Mouse (Mus musculus) embryonic fibroblast, embryonic 13.5 days (primary cell): ENCODE results near the gene Rbpj. TPM values are rescaled to one million over a fixed set of nuclear protein-coding genes. Genes with fewer than 3 reads are reported as not detected.
A peak's percentile ranks its signal among the peaks of the same experiment; 100 is the strongest.

ENCODE experiments used
- H3K27ac ChIP-seq: 2 replicates; pipeline ENCODE4 v1.5.1; 2012; ENCODE audit warnings: low read length, control low read depth, inconsistent platforms; ENCODE audit not compliant: insufficient read depth
- H3K4me1 ChIP-seq: 2 replicates; pipeline ENCODE4 v1.6.1; 2011; ENCODE audit warnings: low read length; ENCODE audit not compliant: control insufficient read depth, insufficient read depth
- H3K4me3 ChIP-seq: 2 replicates; pipeline ENCODE4 v1.5.1; 2011; ENCODE audit warnings: mild to moderate bottlenecking, control low read depth, low read length; ENCODE audit not compliant: insufficient read depth
- CTCF ChIP-seq: IDR thresholded peaks from 2 replicates; pipeline ENCODE4 v1.5.1; 2011; ENCODE audit warnings: mild to moderate bottlenecking, control low read depth, low read length, moderate library complexity, borderline replicate concordance; ENCODE audit not compliant: insufficient read depth
- POLR2A ChIP-seq: IDR thresholded peaks from 2 replicates; pipeline ENCODE4 v1.6.1; 2011; ENCODE audit warnings: low read depth, mild to moderate bottlenecking, control low read depth, low read length, moderate library complexity
- polyA plus RNA-seq: library from polyadenylated mRNA; stranded (reverse); fragments of >200 nt; gene quantifications from 2 replicates; pipeline ENCODE4 v1.2.4, GENCODE M21; 2011; ENCODE audit warnings: low read depth; ENCODE audit not compliant: missing spikeins, insufficient read length

The Rbpj gene
- polyA plus RNA-seq, 1 experiment, result 98.7 TPM

GRCm38 (mm10) chr5:53523046-53523445, 57.1 kb downstream of the Rbpj start:
- Histone ChIP-seq H3K4me3 (no peak overlapping the region), H3K4me1 (peaks cover 11% of the 10 kb centered on the region), H3K27ac (peak overlapping the region; percentile 12; the same call in 1 of the 2 replicates)
- TF ChIP-seq CTCF (no peak), POLR2A (no peak)

GRCm38 (mm10) chr5:53524162-53524561, 58.2 kb downstream of the Rbpj start:
- TF ChIP-seq CTCF, result no peak
- Histone ChIP-seq H3K4me1 (peaks cover 11% of the 10 kb centered on the region), H3K27ac (no peak overlapping the region), H3K4me3 (no peak overlapping the region)

GRCm38 (mm10) chr5:53524831-53525230, 58.9 kb downstream of the Rbpj start:
- Histone ChIP-seq H3K4me1 (peaks cover 12% of the 10 kb centered on the region), H3K4me3 (no peak overlapping the region), H3K27ac (no peak overlapping the region)
- TF ChIP-seq CTCF (no peak), POLR2A (no peak)

- no peak overlapping the region for H3K4me3 ChIP-seq
- TF ChIP-seq POLR2A, result no peak
- TF ChIP-seq CTCF, result no peak
- no peak overlapping the region for H3K27ac ChIP-seq
- peaks cover 13% of the 10 kb centered on the region for H3K4me1 ChIP-seq
Observed at GRCm38 (mm10) chr5:53525305-53526069, 59.5 kb downstream of the Rbpj start.

GRCm38 (mm10) chr5:53526070-53526430, 60.1 kb downstream of the Rbpj start:
- TF ChIP-seq POLR2A (no peak), CTCF (no peak)
- Histone ChIP-seq H3K27ac (no peak overlapping the region), H3K4me1 (peaks cover 13% of the 10 kb centered on the region)

GRCm38 (mm10) chr5:53529846-53530245, 63.9 kb downstream of the Rbpj start:
- H3K4me1 ChIP-seq, result peaks cover 6% of the 10 kb centered on the region; the same call in 1 of the 2 replicates
- TF ChIP-seq CTCF, result no peak
- TF ChIP-seq POLR2A, result no peak
- no peak overlapping the region for H3K27ac ChIP-seq
- no peak overlapping the region for H3K4me3 ChIP-seq

More at GRCm38 (mm10) chr5:53526070-53526430, 60.1 kb downstream of the Rbpj start:
- no peak overlapping the region for H3K4me3 ChIP-seq

GRCm38 (mm10) chr5:53535096-53535495, 69.1 kb downstream of the Rbpj start:
- TF ChIP-seq POLR2A, result no peak
- TF ChIP-seq CTCF, result no peak
- H3K27ac ChIP-seq, result no peak overlapping the region

GRCm38 (mm10) chr5:53536635-53537554, 70.9 kb downstream of the Rbpj start:
- Histone ChIP-seq H3K27ac (peak overlapping the region; percentile 22; the same call in 1 of the 2 replicates), H3K4me3 (no peak overlapping the region), H3K4me1 (peaks cover 11% of the 10 kb centered on the region; the same call in 1 of the 2 replicates)
- TF ChIP-seq CTCF, result no peak
- no peak for TF ChIP-seq POLR2A

More at GRCm38 (mm10) chr5:53535096-53535495, 69.1 kb downstream of the Rbpj start:
- Histone ChIP-seq H3K4me3 (no peak overlapping the region), H3K4me1 (peaks cover 8% of the 10 kb centered on the region; the same call in 1 of the 2 replicates)

GRCm38 (mm10) chr5:53539860-53540633, 74.1 kb downstream of the Rbpj start:
- no peak overlapping the region for H3K27ac ChIP-seq
- TF ChIP-seq CTCF, result no peak
- no peak for TF ChIP-seq POLR2A
- H3K4me1 ChIP-seq, result peaks cover 24% of the 10 kb centered on the region
- H3K4me3 ChIP-seq, result no peak overlapping the region
